Mouse (Mus musculus): ENCODE results near the gene Ccdc34.
"Not testable (repeated sequence)": the region's sequence is repeated elsewhere in the genome, so short reads cannot be mapped to it uniquely, and the experiment has no call there.

Ccdc34 gene

DNA sequence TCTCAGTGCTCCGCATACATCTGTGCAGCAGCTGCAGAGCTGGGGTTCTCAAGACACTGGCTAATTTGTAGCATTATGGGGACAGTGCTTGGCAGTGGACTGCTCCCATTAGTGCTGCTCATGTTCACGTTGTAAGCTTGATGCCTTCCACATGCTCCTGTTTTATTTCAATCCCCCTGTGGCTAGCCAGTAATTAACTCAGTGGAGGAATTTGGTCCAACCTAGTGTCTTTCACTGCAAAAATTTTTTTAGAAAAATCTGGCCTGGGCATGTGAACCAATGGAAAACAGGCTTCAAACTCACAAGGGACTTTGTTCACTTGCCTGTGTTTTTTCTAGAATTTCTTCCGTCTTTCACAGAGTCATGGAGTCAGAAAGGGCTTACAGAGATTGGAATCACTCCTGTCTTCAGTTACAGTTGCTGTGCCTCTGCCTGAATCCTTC lies 68.1 kb downstream of the Ccdc34 start:
- DNase-seq, result no peak

DNA sequence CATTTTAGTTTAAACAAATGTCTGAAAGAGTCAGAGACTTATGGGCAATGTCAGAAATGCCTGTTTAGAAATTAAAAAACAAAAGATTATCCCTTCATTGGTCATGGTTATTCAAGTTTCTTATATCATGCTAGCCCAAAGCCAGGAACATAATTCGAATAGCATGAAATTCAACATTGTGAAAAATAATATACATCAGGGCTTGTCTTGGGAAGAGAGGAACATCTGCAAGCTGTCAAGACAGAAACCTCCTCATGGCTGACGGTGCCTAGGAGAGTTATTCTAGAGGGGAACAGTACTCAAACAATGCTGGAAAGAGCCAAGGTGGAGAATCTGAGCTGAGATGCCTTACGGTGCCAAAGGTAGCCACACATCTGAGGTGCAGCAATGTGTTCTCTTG lies 96.5 kb downstream of the Ccdc34 start:
- DNase-seq, result no peak

DNA sequence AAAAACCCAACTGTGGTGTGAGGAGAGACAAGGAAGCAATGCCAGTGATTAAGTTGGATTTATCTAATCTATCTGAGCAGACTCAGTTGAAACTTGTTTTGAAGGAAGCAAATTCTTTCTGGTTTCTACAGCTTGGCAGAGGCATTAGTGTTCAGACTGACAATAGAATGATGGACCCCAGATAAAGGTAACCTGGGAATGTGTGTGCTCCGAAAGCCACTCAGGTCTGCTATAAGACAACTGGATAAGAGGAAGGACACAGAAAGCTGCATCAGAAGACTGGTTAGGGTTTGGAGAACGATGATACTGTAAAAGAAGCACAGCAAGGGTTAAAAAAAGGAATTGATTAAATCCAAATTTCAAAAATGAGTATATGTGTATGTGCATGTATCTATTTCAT lies 111.8 kb downstream of the Ccdc34 start:
- DNase-seq, result no peak

DNA sequence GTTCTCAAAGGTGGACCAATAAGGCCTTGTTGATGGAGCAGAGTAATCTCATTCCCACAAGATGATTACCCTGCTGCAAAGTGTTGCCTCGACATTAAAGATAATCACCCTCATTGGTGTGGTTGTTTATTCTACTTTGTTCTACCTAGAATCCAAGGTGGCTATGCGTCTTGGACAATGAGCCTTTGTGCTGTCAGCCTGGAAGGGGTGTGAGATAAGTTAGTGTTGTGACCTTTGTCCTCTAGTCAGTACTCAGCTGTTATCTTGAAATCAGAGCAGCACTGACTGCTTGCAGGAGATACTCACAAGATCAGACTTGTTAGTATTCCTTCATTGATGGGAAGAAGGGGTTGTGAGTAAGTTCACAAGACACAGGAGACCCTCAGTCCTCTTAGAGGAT lies 114.0 kb downstream of the Ccdc34 start:
- DNase-seq, result no peak

DNA sequence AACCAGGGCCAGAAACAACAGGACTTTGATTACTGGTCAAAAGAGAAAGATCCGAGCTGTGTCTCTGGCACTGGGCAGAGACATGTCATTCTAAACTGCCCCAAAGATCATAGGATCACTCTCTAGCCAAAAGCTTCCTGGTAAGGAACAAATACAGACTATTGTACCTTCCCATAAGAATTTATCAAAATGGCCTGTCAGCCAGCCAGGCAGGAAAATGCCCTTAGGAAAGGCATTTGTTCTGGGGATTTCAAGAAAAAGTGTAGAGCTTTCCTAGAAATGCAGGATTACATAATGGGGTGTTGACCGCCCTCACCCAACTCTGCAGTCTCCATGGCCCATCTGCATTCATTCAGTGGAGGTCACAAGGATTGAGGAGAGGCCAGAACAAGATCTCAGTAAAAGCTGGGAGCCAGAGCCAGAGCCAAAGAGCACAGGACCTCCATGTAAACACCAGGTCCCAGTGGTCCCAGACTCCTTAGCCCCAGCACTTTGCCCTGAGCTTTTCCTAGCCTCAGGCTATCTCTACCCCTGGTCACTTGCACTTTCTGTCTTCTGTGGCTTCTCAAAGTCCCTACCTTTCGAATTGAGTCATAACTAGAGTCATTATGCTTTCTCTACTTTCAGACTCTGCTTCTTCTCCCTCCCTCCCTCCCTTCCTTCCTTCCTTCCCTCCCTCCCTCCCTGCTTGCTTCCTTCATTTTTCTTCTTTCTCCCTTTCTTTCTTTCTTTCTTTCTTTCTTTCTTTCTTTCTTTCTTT lies 115.9 kb downstream of the Ccdc34 start:
- no peak for DNase-seq

DNA sequence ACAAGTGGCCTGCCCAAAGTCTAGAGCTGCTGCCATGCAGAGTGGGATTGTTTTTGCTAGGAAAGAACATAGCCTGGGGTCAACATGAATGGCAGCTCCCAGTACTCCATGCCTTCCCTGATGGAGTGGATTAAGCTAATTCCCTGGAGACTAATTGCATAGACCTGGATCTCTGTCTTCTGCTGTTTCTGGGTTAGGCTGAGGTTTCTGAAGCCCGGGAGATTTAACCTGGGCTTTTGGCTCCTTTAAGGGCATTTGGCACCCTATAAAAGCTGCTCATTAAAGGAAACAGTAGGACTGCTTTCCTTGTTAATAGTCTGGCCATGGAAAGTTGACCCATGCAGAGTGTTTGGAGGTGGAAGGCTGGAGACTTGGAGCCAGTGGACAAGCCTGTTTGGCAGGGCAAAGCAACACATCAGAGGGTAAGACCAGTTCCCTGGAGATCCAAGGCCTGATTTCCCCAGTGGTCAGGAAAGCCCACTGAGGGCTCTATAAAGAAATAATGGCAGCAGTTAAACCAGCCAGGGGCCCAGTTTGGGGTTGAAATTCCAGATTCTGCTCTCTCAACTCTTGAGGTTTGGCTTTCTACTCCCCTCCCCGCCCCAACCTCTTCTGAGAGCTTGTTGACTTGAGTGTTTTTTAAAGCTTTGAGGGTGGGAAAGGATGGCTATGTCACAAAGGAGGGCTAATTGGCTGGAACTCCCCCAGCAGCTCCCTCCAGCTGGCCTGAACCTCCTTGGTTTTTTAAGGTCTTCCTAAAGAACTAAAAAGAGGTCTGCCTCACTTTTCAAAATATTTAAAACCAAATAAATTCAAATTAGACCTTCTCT lies 117.4 kb downstream of the Ccdc34 start:
- DNase-seq, result no peak

DNA sequence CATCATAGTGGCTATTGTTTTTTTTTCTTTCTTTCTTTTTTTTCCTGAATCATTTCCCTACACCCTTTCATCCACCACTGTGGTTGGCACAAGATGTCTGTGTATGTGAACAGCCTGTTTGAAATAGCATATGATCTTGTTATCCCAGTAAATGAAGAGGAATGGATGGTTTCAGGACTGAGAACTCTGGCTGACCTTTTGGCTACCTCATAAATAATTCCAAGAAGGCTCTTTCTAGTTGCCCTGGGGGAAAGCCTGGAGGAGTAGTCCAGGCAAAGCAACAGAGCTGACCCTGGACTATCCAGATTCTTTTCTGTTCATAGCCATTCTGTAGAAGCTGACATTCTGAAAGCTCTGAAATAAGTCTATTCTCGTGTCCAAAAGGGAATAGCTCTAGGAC lies 119.7 kb downstream of the Ccdc34 start:
- no peak for DNase-seq

DNA sequence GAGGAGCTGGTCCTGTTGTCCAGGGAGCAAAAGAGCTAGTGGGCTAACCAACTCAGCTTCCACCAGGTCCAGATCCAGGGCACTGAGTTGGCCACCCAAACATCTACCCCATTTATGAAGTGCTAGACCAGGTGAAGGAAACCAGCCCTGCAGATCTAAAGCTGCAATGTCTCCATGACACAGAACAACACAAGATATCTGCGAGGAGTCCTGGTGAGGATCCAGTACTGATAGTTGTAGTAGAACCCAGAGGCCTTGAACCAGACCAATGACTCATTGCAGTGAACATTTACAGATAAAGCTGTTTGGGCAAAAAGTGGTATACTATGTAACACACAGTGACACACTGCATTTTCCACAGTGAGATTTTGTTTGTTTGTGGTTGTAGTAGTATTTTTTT lies 120.5 kb downstream of the Ccdc34 start:
- DNase-seq, result no peak

DNA sequence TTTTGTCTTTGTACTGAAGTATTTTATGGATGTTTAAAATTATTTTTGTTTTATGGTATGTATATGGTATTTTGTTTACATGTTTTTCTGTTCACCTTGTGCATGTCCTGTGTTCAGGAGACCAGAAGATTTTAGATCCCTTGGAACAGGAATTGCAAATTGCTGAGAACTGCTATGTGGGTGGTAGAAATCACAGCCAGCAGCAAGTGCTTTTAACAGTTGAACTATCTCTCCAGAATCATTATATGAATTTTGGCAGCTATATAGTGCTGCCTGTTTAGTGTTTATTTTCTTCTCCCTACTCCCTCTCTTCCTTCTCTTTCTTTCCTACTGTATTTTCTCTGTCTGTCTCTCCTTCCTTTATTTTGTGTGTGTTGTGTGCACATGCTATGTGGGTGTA lies 130.4 kb downstream of the Ccdc34 start:
- DNase-seq, result not testable (repeated sequence)

DNA sequence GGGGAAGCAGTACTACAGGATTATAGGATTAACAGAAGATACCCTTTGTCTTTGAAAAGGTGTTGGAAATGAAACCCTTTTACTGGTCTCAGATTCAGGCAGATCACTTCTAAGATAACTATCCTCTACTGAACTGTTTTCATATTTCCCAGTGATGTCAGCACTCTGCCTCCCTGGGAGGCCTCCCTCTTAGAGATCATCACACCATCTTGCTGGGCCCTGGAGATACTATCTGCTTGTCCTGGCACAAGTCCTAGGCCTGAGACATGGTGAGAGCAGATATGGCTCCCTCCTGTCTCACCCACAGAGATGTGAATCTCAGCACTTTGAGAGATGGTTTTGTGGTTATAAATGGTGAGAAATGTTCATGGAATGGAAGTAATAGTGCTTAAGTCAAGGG lies 131.6 kb downstream of the Ccdc34 start:
- DNase-seq, result no peak

DNA sequence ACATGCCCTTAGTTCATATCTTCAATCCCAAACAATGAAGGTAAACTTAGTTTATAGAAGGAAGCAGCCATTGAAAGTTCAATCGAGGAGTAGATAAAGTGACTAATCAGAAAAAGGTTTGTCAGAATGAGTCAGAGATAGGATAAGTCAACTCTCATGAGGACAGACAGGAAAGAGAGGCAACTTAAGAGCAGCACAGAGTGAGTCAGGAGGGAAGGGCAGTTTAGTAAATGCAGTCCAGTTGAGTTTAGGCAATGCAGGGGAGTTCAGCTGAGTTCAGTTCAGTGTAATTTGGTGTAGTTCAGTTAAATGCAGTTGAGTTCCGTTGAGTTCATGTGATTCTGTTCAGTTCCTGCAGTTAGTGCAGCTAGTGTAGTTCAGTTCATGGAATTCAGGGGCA lies 138.7 kb downstream of the Ccdc34 start:
- no peak for DNase-seq

DNA sequence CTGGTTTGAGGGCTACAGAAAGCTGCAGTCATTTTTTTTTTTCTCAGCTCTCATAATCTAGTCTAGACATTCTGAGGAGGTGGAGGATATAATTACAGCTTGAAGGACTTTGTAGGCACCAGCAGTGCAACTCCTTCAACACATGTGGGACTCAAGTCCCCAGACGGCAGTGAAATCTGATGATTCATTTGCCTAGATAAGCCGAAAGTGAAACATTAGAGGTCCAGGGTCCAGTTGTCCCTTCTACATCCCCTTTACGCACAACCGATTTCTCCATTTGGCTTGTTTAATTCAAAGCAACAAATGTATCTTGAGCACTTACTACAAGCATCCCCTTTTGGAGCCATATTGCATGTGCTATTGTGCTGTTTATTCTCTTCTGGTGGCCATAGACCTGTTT lies 147.4 kb downstream of the Ccdc34 start:
- no peak for DNase-seq

DNA sequence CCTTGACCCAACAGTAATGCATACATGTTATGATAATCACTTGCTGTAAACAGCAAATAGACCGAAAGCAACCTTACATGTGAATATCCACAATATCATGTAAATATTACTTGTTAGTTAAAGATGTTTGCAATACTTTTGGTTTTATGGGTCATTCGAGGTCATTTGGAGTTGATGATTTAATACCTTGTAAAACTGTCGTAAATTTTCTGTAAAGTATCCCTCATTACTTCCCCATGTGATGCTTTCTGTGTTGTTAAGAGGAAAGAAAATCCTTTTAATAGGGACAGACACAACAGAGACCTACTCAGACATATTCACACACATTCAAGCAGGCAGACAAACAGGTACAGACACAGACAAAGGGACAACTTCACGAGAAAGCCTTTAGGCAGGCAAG lies 150.1 kb downstream of the Ccdc34 start:
- DNase-seq, result no peak

DNA sequence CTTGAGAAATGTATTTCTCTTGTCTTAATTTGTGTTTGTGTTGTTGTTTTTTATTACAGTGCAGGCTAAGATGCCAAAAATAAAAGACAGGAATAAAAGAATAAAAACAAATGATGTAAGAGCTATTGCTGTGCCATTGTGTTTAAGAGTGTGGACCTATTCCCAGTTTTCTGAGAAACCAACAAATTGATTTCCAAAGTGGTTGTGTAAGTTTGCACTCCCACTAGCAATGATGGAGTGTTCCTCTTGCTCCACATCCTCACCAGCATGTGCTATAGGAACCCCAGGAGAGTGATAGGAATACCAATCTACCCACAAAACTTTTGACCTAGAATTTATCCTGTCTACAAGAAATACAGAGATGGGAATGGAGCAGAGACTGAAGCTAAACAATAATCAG lies 150.7 kb downstream of the Ccdc34 start:
- no peak for DNase-seq

DNA sequence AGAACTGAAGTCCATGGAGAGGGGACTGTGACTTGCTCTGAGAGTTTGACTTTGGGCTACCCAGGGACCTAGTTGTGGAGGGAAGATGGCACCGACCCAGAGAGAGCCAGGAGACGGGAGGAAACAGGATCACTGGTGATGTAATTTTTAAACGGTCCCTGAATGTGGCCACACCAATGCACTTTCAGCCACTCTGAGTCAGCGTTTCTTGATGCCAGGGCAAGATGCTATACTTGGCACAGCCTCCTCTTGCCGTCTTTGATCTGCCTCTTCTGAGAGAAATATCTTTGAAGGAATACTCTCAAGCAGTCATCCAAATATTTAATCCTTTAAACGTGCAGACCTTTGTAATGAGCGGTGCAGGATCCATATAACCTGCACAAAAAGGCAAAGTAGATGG lies 154.8 kb downstream of the Ccdc34 start:
- no peak for DNase-seq

DNA sequence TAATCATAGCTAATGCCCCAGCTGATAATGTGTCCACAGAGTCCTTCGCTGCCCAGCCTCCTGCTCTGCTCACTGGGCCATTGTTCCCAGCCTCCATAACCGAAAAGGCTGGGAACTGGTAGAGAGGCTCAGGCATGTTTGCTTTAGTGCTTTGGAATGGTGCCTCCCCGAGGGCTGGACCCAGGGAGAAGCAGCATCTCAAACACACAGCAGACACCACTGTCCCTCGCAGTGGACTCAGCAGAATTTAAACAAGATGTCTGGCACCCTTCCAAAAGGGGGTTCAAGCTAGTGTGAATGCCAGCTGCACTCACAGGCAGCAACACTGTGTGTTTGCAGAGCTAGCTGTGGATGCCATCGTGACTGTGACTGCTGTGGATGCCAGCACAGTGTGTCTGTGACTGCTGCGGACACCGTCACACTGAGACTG lies 156.2 kb downstream of the Ccdc34 start:
- no peak for DNase-seq

DNA sequence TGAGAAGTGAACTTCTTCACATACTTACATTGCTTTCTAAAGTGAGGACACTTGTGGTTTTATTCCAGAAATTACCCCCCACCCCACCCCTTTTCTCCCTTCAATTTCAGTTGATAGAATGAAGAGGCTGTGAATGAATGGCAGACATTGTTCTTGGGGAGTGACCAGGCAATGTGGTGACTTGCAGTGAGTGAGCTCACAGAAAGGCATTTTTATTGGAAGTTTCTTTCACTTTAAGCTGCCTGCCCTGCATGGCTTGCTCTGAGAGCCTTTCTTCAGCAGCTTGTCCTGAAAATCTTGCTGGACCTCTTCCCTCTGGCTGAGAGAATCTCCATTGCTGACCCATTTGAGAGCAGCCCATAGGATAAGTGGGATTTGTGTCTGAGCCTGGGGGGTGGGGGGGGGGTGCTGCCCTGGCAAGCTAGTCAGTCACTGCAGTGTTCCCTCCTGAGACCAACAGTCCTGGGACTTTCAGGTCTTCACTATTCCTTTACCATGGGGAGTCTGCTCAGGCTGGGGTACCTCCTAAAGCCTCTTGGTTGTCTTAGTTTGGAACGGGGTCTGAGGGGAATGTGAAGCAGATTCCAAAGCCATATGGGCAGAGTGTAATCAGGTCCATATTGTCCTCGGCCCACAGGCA lies 159.3 kb downstream of the Ccdc34 start:
- no peak for DNase-seq

DNA sequence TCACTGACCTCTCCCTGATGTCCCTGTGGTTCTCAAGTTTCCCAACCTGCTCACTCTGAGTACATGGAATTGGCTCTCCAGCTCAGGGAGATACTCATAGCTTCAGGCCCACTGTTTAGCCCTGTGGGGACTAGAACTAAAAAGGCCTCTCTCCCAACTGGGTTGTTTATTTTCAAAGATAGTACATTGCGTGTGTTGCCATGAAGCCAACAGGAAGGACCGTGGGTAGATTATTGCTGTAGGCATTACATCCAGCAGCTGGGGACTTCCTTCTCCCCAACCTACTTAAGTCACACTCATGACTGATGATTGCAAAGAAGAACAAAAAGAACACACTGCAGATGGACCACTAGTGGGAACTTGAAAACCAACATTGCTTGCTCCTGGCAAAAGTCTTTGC lies 159.8 kb downstream of the Ccdc34 start:
- no peak for DNase-seq

DNA sequence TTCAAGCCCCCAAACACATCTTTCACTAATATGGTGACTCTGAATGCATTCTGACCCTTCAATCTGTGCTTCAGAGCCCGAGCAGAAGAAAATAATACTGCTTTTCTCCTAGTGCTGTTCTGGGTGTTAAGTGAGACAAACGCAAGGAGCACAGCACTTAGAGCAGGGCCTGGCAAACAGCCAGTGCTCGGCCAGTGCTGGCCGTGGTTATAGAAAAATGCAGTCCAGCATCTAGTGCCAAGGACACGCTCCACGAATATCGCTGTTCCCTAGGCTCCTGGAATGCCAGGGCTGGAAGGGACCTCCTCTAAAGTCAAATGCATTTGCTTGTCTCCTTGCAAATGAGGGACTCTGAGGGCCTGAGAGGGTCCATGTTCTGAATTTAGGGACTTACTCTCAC lies 160.3 kb downstream of the Ccdc34 start:
- no peak for DNase-seq

DNA sequence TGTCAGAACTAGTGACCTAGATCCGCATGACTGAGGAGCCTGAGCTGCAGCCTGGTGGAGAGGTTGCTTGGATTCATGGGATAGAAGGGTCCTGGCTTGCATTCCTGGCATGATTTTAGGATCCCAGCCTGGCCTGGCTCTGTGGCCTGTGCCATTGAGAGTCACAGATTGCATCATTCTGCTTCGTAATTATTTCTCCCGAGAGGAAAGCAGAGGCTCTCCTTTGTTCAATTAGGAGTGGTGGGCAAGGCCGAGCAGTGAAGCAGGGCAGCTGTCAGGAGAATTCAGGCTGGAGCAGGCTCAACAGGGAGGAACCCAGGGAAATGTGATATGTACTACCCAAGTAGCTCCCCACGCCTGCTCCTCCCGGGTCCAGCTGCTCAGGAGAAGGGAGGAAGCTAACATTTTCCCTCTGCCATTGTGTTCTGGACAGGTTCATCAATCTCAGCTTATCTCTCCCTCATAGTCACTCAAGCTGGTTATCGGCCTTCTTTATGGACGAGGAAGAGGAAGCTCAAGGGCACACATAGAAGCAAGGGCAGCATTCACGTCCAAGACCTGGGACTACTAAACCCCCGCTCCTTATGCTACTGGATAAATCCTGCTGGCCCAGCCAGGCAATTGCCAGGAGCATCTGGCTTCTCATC lies 162.2 kb downstream of the Ccdc34 start:
- DNase-seq, result no peak

DNA sequence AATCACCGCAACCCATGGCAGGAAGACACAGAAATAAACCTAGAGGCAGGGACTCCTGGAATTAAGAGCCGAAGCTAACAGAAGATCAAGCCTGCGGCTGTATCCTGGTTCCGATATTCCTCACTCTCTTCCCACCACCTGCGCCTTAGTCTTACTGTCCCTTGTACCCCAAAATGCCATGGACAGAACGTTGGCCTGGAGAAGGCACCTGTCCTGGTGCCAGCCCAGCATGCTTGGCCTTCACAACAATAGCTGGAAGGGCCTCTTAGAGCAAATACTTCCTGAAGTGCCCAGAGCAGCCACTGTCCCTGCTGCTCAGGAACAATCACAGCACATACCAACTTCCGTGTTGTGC lies 162.7 kb downstream of the Ccdc34 start:
- no peak for DNase-seq

DNA sequence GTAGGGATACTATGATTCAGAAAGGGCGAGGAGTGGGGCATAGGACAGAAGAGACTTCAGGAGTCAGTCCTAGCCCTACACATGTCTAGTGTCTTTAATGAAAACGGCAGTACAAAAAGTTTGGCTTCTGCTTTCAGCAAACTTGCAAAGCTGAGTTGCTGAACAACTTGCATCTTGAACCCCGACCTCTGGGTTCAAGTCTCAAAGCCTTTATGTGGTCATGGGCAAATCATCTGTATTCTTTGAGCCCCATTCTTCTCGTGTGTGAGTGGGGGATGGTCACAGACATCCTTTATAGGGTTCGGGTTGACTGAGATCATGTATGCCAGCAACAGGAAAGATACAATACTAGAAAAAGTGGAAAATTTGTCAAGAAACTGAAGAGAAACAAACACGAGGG lies 164.0 kb downstream of the Ccdc34 start:
- no peak for DNase-seq

DNA sequence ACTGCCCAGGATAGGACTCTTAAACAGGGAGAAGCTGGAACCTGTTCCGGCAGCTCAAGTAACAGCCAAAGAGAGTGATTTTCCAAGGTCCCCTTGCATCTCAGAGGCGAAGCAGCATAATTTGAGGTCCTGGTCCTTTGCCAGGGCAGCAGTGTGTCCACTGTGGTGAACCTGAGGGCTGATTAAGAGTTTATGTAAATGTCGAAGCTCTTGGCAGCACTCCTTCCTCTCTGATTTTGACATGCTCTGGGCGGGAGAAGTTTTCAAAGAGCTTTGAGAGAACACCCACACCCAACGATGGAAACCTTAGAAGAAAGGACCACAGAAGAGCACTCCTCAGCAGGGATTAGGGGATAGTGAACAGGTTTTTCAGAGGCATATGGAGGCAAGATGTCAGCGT lies 164.6 kb downstream of the Ccdc34 start:
- no peak for DNase-seq
